Mouse (Mus musculus) myocyte (in vitro differentiated cells): Measurements from ENCODE around the gene Lrrc4c. TPM values are rescaled to one million over a fixed set of nuclear protein-coding genes. Genes with fewer than 3 reads are reported as not detected.

Source experiments
- H3K27me3 ChIP-seq: one replicate; pipeline ENCODE4 v1.6.1; 2011; ENCODE audit not compliant: control insufficient read depth, insufficient read depth, insufficient read length
- H3K36me3 ChIP-seq: one replicate; pipeline ENCODE4 v1.6.1; 2011; ENCODE audit not compliant: control insufficient read depth, insufficient read depth
- H3K4me2 ChIP-seq: one replicate; pipeline ENCODE4 v1.6.1; 2011; ENCODE audit warnings: low read depth, control low read depth
- H3K4me3 ChIP-seq: one replicate; pipeline ENCODE4 v1.5.1; 2011; ENCODE audit warnings: mild to moderate bottlenecking, control low read depth, moderate library complexity
- H3K79me2 ChIP-seq: one replicate; pipeline ENCODE4 v1.6.1; 2011; ENCODE audit not compliant: control insufficient read depth, insufficient read depth
- H3ac ChIP-seq: one replicate; pipeline ENCODE4 v1.6.1; 2011; ENCODE audit not compliant: control insufficient read depth, insufficient read length
- CEBPB ChIP-seq: IDR thresholded peaks from 2 replicates; pipeline ENCODE4 v1.6.1; 2011; ENCODE audit warnings: mild to moderate bottlenecking, moderate library complexity; ENCODE audit not compliant: poor library complexity, insufficient read depth, severe bottlenecking
- E2F4 ChIP-seq: IDR thresholded peaks from one replicate; pipeline ENCODE4 v1.6.1; 2011; ENCODE audit warnings: mild to moderate bottlenecking, control low read depth, moderate library complexity; ENCODE audit not compliant: insufficient read depth
- MAX ChIP-seq: IDR thresholded peaks from one replicate; pipeline ENCODE4 v1.6.1; 2011; ENCODE audit warnings: low read depth, mild to moderate bottlenecking, control low read depth
- MYOD1 ChIP-seq, 3 experiments: IDR thresholded peaks; one replicate each; pipeline ENCODE4 v1.6.1; 2011; ENCODE audit warnings: control low read depth in 2 of 3, low read depth in 2 of 3, mild to moderate bottlenecking in 2 of 3, moderate library complexity in 1 of 3; ENCODE audit not compliant: insufficient read length in 2 of 3, control insufficient read depth in 1 of 3
- MYOG ChIP-seq, 3 experiments: IDR thresholded peaks; one replicate each; pipeline ENCODE4 v1.6.1; 2011; ENCODE audit warnings: control low read depth in 2 of 3, low read depth in 2 of 3, mild to moderate bottlenecking in 2 of 3; ENCODE audit not compliant: insufficient read length in 2 of 3, control insufficient read depth in 1 of 3, insufficient read depth in 1 of 3
- POLR2A ChIP-seq: IDR thresholded peaks from one replicate; pipeline ENCODE4 v1.6.1; 2011; ENCODE audit warnings: low read depth, mild to moderate bottlenecking, control low read depth, moderate library complexity; ENCODE audit not compliant: insufficient read length
- POLR2AphosphoS2 ChIP-seq: IDR thresholded peaks from one replicate; pipeline ENCODE4 v1.6.1; 2011; ENCODE audit warnings: low read depth, control low read depth; ENCODE audit not compliant: insufficient read length
- REST ChIP-seq: IDR thresholded peaks from one replicate; pipeline ENCODE4 v1.6.1; 2011; ENCODE audit warnings: mild to moderate bottlenecking, control low read depth, moderate library complexity; ENCODE audit not compliant: insufficient read depth, insufficient read length
- SRF ChIP-seq: IDR thresholded peaks from one replicate; pipeline ENCODE4 v1.6.1; 2011; ENCODE audit warnings: low read depth; ENCODE audit not compliant: control insufficient read depth, insufficient read length
- TCF12 ChIP-seq: IDR thresholded peaks from one replicate; pipeline ENCODE4 v1.6.1; 2011; ENCODE audit warnings: mild to moderate bottlenecking, control low read depth; ENCODE audit not compliant: poor library complexity, insufficient read depth, severe bottlenecking
- TCF3 ChIP-seq: IDR thresholded peaks from one replicate; pipeline ENCODE4 v1.6.1; 2011; ENCODE audit warnings: low read depth, control low read depth; ENCODE audit not compliant: insufficient read length
- USF1 ChIP-seq: IDR thresholded peaks from one replicate; pipeline ENCODE4 v1.6.1; 2011; ENCODE audit warnings: low read depth, mild to moderate bottlenecking, control low read depth, moderate library complexity
- polyA plus RNA-seq: library from polyadenylated mRNA; unstranded; fragments of >200 nt; fragmentation: generic; extraction: Trizol; gene quantifications from one replicate; pipeline ENCODE4 v1.2.1, GENCODE M21; 2012; ENCODE audit warnings: missing spikeins

Lrrc4c gene
- polyA plus RNA-seq, 1 experiment, result 1.1 TPM

GRCm38 (mm10) chr2:96876062-96876461 is 558.1 kb downstream of the Lrrc4c start:
- Histone ChIP-seq H3K4me2 (no peak overlapping the region), H3K79me2 (no peaks in the 10 kb centered on the region), H3K4me3 (no peak overlapping the region), H3K27me3 (no peaks in the 10 kb centered on the region), H3ac (no peak overlapping the region), H3K36me3 (no peaks in the 10 kb centered on the region)
- no peak for TF ChIP-seq MYOG (IDR thresholded peaks at IDR 0.05; ENCODE audit: control insufficient read depth in 1 of 3, insufficient read depth in 1 of 3, insufficient read length in 2 of 3, low read depth in 2 of 3)
- no peak for TF ChIP-seq POLR2A
- TF ChIP-seq SRF, result no peak
- TF ChIP-seq USF1, result no peak
- TF ChIP-seq MYOD1 (IDR thresholded peaks at IDR 0.05; ENCODE audit: control insufficient read depth in 1 of 3, insufficient read length in 2 of 3, low read depth in 2 of 3), result no peak
- TF ChIP-seq POLR2AphosphoS2, result no peak
- no peak for TF ChIP-seq TCF12
- TF ChIP-seq TCF3, result no peak
- TF ChIP-seq E2F4, result no peak
- TF ChIP-seq REST, result no peak
- no peak for TF ChIP-seq MAX
- no peak for TF ChIP-seq CEBPB

GRCm38 (mm10) chr2:96949531-96949930 is 631.6 kb downstream of the Lrrc4c start:
- no peak overlapping the region for H3K4me2 ChIP-seq
- no peaks in the 10 kb centered on the region for H3K27me3 ChIP-seq
- H3K4me3 ChIP-seq, result no peak overlapping the region
- H3K36me3 ChIP-seq, result no peaks in the 10 kb centered on the region
- no peaks in the 10 kb centered on the region for H3K79me2 ChIP-seq
- H3ac ChIP-seq, result no peak overlapping the region
- TF ChIP-seq MAX (no peak), TCF3 (no peak), REST (no peak), MYOD1 (IDR thresholded peaks at IDR 0.05; ENCODE audit: control insufficient read depth in 1 of 3, insufficient read length in 2 of 3, low read depth in 2 of 3) (no peak), SRF (no peak), USF1 (no peak), MYOG (IDR thresholded peaks at IDR 0.05; ENCODE audit: control insufficient read depth in 1 of 3, insufficient read depth in 1 of 3, insufficient read length in 2 of 3, low read depth in 2 of 3) (no peak), CEBPB (no peak)

GRCm38 (mm10) chr2:96999521-96999920 is 681.6 kb downstream of the Lrrc4c start:
- H3K27me3 ChIP-seq, result no peaks in the 10 kb centered on the region
- no peaks in the 10 kb centered on the region for H3K79me2 ChIP-seq
- no peak overlapping the region for H3ac ChIP-seq
- no peak overlapping the region for H3K4me3 ChIP-seq
- TF ChIP-seq MYOD1 (IDR thresholded peaks at IDR 0.05; ENCODE audit: control insufficient read depth in 1 of 3, insufficient read length in 2 of 3, low read depth in 2 of 3), result no peak
- TF ChIP-seq USF1, result no peak
- TF ChIP-seq SRF, result no peak
- no peak for TF ChIP-seq TCF3
- TF ChIP-seq MYOG (IDR thresholded peaks at IDR 0.05; ENCODE audit: control insufficient read depth in 1 of 3, insufficient read depth in 1 of 3, insufficient read length in 2 of 3, low read depth in 2 of 3), result no peak
- TF ChIP-seq MAX, result no peak
- TF ChIP-seq POLR2A, result no peak
- no peak for TF ChIP-seq TCF12
- TF ChIP-seq CEBPB, result no peak
- no peak for TF ChIP-seq E2F4
- H3K4me2 ChIP-seq, result no peak overlapping the region
- no peaks in the 10 kb centered on the region for H3K36me3 ChIP-seq

GRCm38 (mm10) chr2:97018319-97018718 is 700.4 kb downstream of the Lrrc4c start:
- H3K79me2 ChIP-seq, result no peaks in the 10 kb centered on the region
- H3K4me2 ChIP-seq, result no peak overlapping the region
- TF ChIP-seq MYOD1 (IDR thresholded peaks at IDR 0.05; ENCODE audit: control insufficient read depth in 1 of 3, insufficient read length in 2 of 3, low read depth in 2 of 3), result no peak
- TF ChIP-seq MAX, result no peak
- TF ChIP-seq TCF3, result no peak
- no peak for TF ChIP-seq SRF
- no peak for TF ChIP-seq POLR2AphosphoS2
- no peak for TF ChIP-seq CEBPB
- no peak for TF ChIP-seq MYOG (IDR thresholded peaks at IDR 0.05; ENCODE audit: control insufficient read depth in 1 of 3, insufficient read depth in 1 of 3, insufficient read length in 2 of 3, low read depth in 2 of 3)
- TF ChIP-seq USF1, result no peak
- TF ChIP-seq TCF12, result no peak
- no peak for TF ChIP-seq E2F4
- TF ChIP-seq REST, result no peak
- TF ChIP-seq POLR2A, result no peak
- H3K36me3 ChIP-seq, result no peaks in the 10 kb centered on the region
- no peak overlapping the region for H3ac ChIP-seq
- H3K4me3 ChIP-seq, result no peak overlapping the region
- no peaks in the 10 kb centered on the region for H3K27me3 ChIP-seq

- TF ChIP-seq MYOD1 (IDR thresholded peaks at IDR 0.05; ENCODE audit: control insufficient read depth in 1 of 3, insufficient read length in 2 of 3, low read depth in 2 of 3) (no peak), CEBPB (no peak), POLR2AphosphoS2 (no peak), MYOG (IDR thresholded peaks at IDR 0.05; ENCODE audit: control insufficient read depth in 1 of 3, insufficient read depth in 1 of 3, insufficient read length in 2 of 3, low read depth in 2 of 3) (no peak), SRF (no peak), POLR2A (no peak), USF1 (no peak), TCF12 (no peak), TCF3 (no peak), MAX (no peak), REST (no peak), E2F4 (no peak)
- Histone ChIP-seq H3K36me3 (no peaks in the 10 kb centered on the region), H3K4me3 (no peak overlapping the region), H3K27me3 (no peaks in the 10 kb centered on the region), H3ac (no peak overlapping the region), H3K79me2 (no peaks in the 10 kb centered on the region), H3K4me2 (no peak overlapping the region)
Measured at GRCm38 (mm10) chr2:97026991-97027390, 709.0 kb downstream of the Lrrc4c start.
